Mouse (Mus musculus) C2C12 (cell line): ENCODE results near the gene Tceal8. TPM values are rescaled to one million over a fixed set of nuclear protein-coding genes. Genes with fewer than 3 reads are reported as not detected.

Experiments used
- H3K27me3 ChIP-seq: one replicate; pipeline ENCODE4 v1.6.1; 2011; ENCODE audit not compliant: control insufficient read depth, insufficient read depth, insufficient read length
- H3K36me3 ChIP-seq: one replicate; pipeline ENCODE4 v1.6.1; 2011; ENCODE audit not compliant: control insufficient read depth, insufficient read depth
- H3K4me3 ChIP-seq: one replicate; pipeline ENCODE4 v1.5.1; 2011; ENCODE audit warnings: mild to moderate bottlenecking, control low read depth; ENCODE audit not compliant: poor library complexity, insufficient read depth, severe bottlenecking
- H3K79me2 ChIP-seq: one replicate; pipeline ENCODE4 v1.6.1; 2011; ENCODE audit not compliant: control insufficient read depth, insufficient read depth
- H3K79me3 ChIP-seq: one replicate; pipeline ENCODE4 v1.6.1; 2011; ENCODE audit warnings: low read depth, control low read depth
- H3ac ChIP-seq: one replicate; pipeline ENCODE3; 2011; ENCODE audit warnings: low read depth; ENCODE audit not compliant: control insufficient read depth, insufficient read length
- CEBPB ChIP-seq: IDR thresholded peaks from one replicate; pipeline ENCODE4 v1.6.1; 2011; ENCODE audit warnings: low read depth, mild to moderate bottlenecking, control low read depth, moderate library complexity
- CTCF ChIP-seq: IDR thresholded peaks from one replicate; pipeline ENCODE4 v1.5.1; 2011; ENCODE audit not compliant: control insufficient read depth, insufficient read depth, insufficient read length
- FOSL1 ChIP-seq: IDR thresholded peaks from one replicate; pipeline ENCODE4 v1.8.0; 2011; ENCODE audit warnings: mild to moderate bottlenecking, low read length; ENCODE audit not compliant: poor library complexity, insufficient read depth, severe bottlenecking
- MAX ChIP-seq: IDR thresholded peaks from one replicate; pipeline ENCODE4 v1.6.1; 2011; ENCODE audit warnings: mild to moderate bottlenecking, control low read depth
- MYOD1 ChIP-seq: IDR thresholded peaks from one replicate; pipeline ENCODE4 v1.6.1; 2011; ENCODE audit warnings: low read depth; ENCODE audit not compliant: control insufficient read depth, insufficient read length
- MYOG ChIP-seq: IDR thresholded peaks from one replicate; pipeline ENCODE4 v1.6.1; 2011; ENCODE audit not compliant: control insufficient read depth, insufficient read length; ENCODE audit errors: extremely low read depth
- USF1 ChIP-seq: IDR thresholded peaks from one replicate; pipeline ENCODE4 v1.6.1; 2011; ENCODE audit warnings: low read depth, mild to moderate bottlenecking, control low read depth, moderate library complexity
- microRNA-seq: library from miRNA; unstranded; fragments of <30 nt; microRNA quantifications from one replicate; pipeline ENCODE4, GENCODE M21; 2019; ENCODE audit warnings: borderline microRNAs expressed
- polyA plus RNA-seq: library from polyadenylated mRNA; unstranded; fragments of >200 nt; fragmentation: generic; extraction: Trizol; gene quantifications from one replicate; pipeline ENCODE4 v1.2.1, GENCODE M21; 2012; ENCODE audit warnings: missing spikeins

Gene Tceal8
- polyA plus RNA-seq, 1 experiment: 58.1 TPM

GRCm38 (mm10) chrX:136135559-136135958 lies 36.6 kb downstream of the Tceal8 start:
- Histone ChIP-seq H3ac (no peak overlapping the region), H3K36me3 (no peaks in the 10 kb centered on the region), H3K27me3 (no peaks in the 10 kb centered on the region), H3K79me2 (no peaks in the 10 kb centered on the region), H3K4me3 (no peak overlapping the region), H3K79me3 (no peaks in the 10 kb centered on the region)
- no peak for TF ChIP-seq CEBPB

GRCm38 (mm10) chrX:136127744-136128064 lies 44.4 kb downstream of the Tceal8 start:
- Histone ChIP-seq H3K27me3 (no peaks in the 10 kb centered on the region), H3K79me3 (no peaks in the 10 kb centered on the region), H3K79me2 (no peaks in the 10 kb centered on the region), H3K36me3 (no peaks in the 10 kb centered on the region), H3K4me3 (no peak overlapping the region), H3ac (no peak overlapping the region)
- no peak for TF ChIP-seq MYOG
- no peak for TF ChIP-seq MYOD1
- no peak for TF ChIP-seq CTCF
- no peak for TF ChIP-seq CEBPB
- TF ChIP-seq USF1: no peak
- no peak for TF ChIP-seq FOSL1
- no peak for TF ChIP-seq MAX

- H3K36me3 ChIP-seq: no peaks in the 10 kb centered on the region
- TF ChIP-seq USF1 (no peak), FOSL1 (no peak), MYOD1 (no peak), CEBPB (no peak), MAX (no peak), MYOG (no peak), CTCF (no peak)
- no peak overlapping the region for H3ac ChIP-seq
- H3K79me3 ChIP-seq: no peaks in the 10 kb centered on the region
- no peaks in the 10 kb centered on the region for H3K79me2 ChIP-seq
- no peaks in the 10 kb centered on the region for H3K27me3 ChIP-seq
- H3K4me3 ChIP-seq: no peak overlapping the region
These were observed 45.0 kb downstream of the Tceal8 start for GRCm38 (mm10) chrX:136127038-136127743.

Small RNA genes lying within 50 kb of the gene (microRNA-seq; reads per million reads assigned to microRNA genes)
- not detected for gene Mir6383

Other genes with a start within 250 kb of the Tceal8 start
- 0.18 TPM for gene Arxes2, start 178.5 kb downstream of the Tceal8 start, polyA plus RNA-seq
- not detected for gene Arxes1, start 139.0 kb downstream of the Tceal8 start, polyA plus RNA-seq
- 15.1 TPM for gene Bex2, start 104.1 kb downstream of the Tceal8 start, polyA plus RNA-seq
- 21.8 TPM for gene Nxf3, start 87.1 kb downstream of the Tceal8 start, polyA plus RNA-seq
- not detected for gene Bex4, start 33.3 kb downstream of the Tceal8 start, polyA plus RNA-seq
- 0.05 TPM for gene Tceal5, start 31.5 kb upstream of the Tceal8 start, polyA plus RNA-seq
- gene Tceal7, start 42.4 kb upstream of the Tceal8 start, polyA plus RNA-seq: not detected
- not detected for gene Bex1, start 43.2 kb upstream of the Tceal8 start, polyA plus RNA-seq
- gene Tceal9, start 72.7 kb upstream of the Tceal8 start, polyA plus RNA-seq: 93.5 TPM
- 242 TPM for gene Bex3, start 97.9 kb upstream of the Tceal8 start, polyA plus RNA-seq